Mouse (Mus musculus): ENCODE measurements around the gene Hsp90ab1.

Hsp90ab1 gene

GRCm38 (mm10) chr17:45596631-45597396, 23.7 kb upstream of the Hsp90ab1 start:
- DNase-seq (ENCODE audit: low spot score) = peak; percentile 51

- DNase-seq (ENCODE audit: low spot score) = no peak
Observed at GRCm38 (mm10) chr17:45595736-45596390, 22.8 kb upstream of the Hsp90ab1 start.

DNA sequence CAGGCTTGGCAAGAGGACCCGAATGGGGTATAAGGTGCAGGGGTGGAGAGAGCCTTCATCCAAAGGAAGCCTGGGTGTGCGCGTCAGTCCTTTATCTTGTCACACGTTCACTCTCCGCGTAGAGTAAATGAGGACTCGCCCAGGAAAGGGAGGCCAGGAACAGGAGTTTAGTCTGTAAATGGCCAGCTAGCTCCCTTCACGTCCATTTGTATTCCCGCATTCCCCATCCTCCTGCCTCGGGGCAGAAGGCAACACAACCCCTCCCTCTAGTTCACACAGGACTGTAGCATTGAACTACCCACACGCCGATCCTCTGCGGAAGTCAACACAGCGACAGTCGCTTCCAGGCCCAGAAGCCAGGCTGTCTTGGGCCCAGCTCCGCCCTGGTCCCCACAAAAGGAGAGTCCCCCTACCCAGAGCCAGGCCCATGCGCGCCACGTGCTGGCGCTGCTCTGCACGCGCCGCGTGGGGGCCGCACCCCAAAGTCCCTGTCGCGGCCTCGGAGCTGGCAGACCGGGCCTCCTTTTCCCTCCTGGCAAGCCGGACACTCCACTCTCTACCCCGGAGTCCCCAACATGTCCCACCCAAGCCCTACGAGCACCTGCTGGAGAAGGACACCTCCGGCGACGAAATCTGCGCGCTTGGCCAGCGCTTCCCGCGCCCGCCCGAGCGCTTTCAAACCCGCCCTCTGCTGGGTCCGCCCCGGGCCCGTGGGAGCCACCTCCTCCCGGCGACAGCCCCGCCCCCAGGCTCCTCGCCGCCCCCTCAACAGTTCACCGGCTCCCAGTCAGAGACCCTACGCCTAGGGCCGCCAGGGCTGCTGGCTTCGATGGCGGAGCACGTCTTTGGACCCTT, 22.0 kb upstream of the Hsp90ab1 start:
- peak; percentile 67 for DNase-seq (ENCODE audit: low spot score)

- no peak for DNase-seq (ENCODE audit: low spot score)
Observed at GRCm38 (mm10) chr17:45594195-45594594, 21.1 kb upstream of the Hsp90ab1 start.

GRCm38 (mm10) chr17:45593479-45593878, 20.4 kb upstream of the Hsp90ab1 start:
- DNase-seq (ENCODE audit: low spot score) = peak; percentile 59

GRCm38 (mm10) chr17:45592606-45593431, 19.7 kb upstream of the Hsp90ab1 start:
- no peak for DNase-seq (ENCODE audit: low spot score)

DNA sequence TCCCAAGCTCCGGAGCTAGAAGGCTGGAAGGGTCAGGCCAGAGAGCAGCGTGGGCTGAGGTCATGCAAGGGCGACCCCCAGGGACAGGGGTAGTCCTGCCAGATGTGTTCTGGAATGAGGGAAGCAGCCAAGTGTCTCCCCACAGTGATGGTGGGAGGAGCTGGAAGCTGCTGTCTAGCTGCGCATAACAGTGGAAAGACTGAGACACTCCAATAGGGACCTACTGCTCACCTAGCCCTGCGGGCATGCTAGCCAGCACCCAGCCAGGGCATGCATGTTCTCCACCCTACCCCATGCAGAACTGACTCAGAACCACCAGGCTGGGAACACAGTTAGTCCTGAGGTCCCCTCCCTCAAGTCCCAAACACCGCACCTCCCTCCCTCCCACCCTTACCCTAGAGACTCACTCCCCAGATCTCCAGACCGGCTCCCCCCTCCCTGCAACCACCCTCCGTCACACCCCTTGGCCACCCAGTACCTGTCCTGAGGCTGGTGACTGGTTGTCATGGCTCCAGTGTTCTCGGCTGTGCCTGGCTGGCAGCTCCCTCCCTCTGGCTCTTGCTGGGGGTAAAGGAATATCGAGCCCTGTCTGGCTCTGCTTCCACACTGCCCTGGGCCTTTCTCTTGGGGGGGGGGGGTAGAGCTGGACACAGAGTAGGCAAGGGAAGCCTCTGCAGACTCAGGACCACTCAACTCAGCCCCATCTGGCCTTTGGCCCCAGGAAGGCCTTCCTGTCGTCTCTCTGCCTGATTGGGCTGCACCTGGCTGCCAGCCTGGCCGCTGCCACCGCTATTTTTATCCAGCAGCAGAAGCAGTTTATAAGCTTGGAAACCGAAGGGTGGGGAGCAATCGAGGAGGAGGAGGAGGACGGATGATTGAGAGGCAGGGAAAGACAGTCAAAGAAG, 18.9 kb upstream of the Hsp90ab1 start:
- DNase-seq (ENCODE audit: low spot score) = peak; percentile 0

- DNase-seq (ENCODE audit: low spot score) = no peak
Observed at GRCm38 (mm10) chr17:45590410-45590809, 17.3 kb upstream of the Hsp90ab1 start.

DNA sequence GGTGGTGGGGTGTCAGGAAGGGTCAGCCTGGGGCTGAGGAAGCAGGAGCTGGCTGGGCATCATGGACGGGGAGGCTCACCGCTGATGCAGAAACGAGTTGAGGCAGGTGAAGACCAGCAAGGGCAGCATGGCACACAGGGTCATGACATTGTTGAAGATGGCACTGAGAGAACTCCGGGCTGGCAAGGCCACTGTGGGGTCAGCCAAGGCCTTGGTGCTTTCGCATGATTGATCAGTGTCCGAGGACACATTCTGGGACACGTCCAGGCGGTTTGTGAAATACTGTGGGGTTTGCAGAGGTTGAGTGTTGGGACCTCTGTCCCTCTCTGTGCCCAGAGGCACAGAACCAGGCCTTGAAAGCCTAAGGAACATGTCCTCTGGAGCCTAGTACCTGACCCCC, 16.8 kb upstream of the Hsp90ab1 start:
- DNase-seq (ENCODE audit: low spot score) = no peak

DNA sequence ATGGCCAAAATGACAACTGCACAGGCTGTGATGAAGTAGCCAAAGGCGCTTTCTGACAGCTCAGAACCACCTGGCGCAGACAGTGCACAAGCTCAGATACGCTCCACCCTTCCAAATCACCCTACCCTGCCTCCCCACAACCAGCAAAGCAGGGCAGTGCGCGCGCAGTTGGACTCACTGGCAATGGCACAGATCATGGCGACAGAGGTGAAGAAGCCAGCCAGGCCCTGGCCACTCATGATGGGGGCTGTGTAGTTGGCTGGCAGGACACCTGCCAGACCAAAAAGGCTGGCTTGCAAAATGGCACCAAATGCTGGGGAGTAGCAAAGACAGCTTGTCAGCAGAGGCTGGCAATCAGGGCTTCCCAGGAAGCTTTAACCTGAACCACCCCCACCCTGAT, 16.2 kb upstream of the Hsp90ab1 start:
- DNase-seq (ENCODE audit: low spot score) = no peak

DNA sequence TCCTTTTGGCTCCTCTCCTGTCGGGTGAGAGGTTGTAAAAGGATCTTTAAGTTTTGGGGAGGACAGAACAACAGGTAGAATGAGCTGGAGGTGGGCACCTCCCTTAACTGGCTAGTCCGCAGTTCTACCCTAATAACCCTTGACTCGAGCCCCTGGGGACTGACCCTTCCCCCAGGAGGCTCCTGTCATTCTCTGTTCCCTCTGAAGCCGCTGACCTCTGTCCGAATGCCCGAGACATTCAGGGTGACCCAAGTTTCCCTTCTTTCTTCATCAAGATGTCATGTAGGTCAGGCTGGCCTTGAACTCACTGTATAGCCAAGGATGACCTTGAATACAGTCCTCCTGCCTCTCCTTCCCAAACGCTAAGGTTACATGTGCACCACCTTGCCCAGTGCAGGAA, 15.3 kb upstream of the Hsp90ab1 start:
- no peak for DNase-seq (ENCODE audit: low spot score)

- DNase-seq (ENCODE audit: low spot score) = no peak
Observed at GRCm38 (mm10) chr17:45586449-45586837, 13.4 kb upstream of the Hsp90ab1 start.

DNA sequence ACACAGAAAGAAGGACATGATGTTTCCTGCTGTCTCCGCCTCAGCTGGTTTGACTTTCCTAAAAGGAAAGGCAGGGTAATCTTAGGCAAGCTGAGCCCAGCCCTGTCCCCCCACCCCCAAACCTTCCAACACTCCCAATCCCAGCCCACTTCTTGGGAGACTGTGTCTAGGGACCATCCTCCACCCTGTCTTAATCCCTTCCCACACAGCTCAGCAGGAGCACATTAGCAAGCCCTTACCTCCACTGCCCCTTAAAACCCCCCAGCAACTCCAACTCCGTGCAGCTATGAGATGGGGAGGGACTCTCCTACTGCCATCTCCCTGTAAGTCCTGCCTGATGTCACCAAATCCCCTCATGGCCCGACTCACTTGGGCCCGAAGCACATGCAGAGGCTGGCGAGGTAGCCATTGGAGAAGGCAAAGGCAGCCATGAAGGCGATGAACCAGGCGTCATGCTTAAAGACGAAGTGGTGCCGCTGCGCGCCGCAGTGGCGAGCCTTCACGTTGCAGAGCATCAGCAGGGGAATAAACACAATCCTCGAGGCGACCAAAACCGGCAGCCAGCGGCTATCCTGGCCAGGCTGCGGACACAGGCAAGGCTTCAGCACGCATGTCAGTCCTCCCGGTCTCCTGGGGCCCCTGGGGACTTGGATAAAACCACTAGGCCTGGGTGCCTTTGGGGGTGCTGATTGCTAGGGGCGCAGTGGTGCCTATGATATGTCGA, 12.8 kb upstream of the Hsp90ab1 start:
- no peak for DNase-seq (ENCODE audit: low spot score)

GRCm38 (mm10) chr17:45584939-45585678, 12.0 kb upstream of the Hsp90ab1 start:
- peak; percentile 50 for DNase-seq (ENCODE audit: low spot score)

- no peak for DNase-seq (ENCODE audit: low spot score)
Observed at GRCm38 (mm10) chr17:45584096-45584896, 11.2 kb upstream of the Hsp90ab1 start.

DNA sequence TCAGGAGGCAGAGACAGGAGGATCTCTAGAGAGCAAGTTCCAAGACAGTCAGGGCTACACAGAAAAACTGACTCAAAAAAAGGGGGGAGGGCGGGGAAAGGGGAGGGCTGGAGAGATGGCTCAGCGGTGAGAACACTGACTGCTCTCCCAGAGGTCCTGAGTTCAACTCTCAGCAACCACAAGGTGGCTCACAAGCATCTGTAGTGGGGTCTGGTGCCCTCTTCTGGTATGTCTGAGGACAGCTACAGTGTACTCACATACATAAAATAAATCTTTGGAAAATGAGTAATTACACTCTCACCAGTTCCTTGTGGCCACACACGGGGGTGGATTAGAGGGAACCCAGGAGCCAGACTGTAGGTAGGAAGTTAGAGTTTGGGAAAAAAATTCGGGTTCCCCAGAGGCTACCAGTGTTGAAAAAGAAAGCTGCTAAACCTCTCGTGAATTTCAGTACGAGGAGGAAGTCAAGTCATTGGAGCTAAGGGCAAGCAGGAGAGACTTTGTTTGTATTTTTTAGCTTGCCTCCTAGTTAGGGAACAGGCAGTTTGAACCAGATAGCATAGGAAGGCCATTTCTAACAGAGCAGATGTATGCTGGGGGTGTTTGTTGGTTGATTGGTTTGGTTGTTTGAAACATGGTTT, 9.8 kb upstream of the Hsp90ab1 start:
- no peak for DNase-seq (ENCODE audit: low spot score)

GRCm38 (mm10) chr17:45582188-45582587, 9.1 kb upstream of the Hsp90ab1 start:
- no peak for DNase-seq (ENCODE audit: low spot score)

DNA sequence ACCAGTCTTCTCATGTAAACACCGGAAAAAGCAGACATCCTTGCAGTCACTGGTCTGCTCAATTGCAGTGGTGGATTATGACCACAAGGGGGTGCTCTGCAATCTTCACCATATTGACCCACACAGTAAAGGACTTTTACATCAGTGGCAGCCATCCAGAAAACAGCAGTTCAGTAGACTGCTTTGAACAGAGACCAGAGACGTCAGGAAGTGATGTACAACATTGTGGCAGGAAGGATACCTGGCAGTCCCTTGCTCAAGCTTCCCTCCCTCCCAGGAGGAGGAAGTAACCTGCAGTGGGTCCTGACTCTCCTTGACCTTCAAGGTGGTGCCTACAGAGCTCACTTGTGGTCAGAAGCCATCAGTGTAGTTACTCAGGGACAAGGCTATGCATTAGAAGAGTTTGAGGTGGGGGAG, 8.5 kb upstream of the Hsp90ab1 start:
- peak; percentile 64 for DNase-seq (ENCODE audit: low spot score)

Measured in spleen, adult 12 weeks (tissue).